Mouse (Mus musculus): ENCODE data around the gene Fkbp11. TPM values are rescaled to one million over a fixed set of nuclear protein-coding genes. Genes with fewer than 3 reads are reported as not detected.

The Fkbp11 gene
- polyA plus RNA-seq, 2 experiments: 58.9 to 82.7 TPM

DNA sequence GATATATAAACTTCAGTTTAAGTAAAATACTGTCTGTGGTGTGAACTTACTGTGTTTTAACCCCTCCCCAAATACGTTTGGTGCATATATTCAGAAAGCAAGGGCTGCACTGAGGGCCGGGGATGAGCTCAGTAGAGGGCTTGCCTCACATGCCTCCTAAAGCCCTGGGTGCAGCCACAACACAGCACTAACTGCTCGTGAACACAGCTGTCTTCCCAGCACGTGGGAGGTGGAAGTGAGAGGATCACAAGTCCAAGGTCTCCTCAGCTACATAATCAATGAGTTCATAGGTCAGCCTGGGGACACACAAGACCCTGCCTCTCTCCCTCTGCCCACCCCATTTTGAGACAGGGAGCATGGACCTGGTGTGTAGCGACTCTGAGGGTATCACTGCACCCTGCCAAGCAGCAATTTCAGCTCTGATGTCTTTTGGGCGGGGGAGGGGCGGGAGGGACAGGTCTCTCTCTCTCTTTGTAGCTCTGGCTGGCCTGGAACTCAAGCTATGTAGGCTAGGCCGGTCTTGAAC lies 4.1 kb upstream of the Fkbp11 start:
- no peak for DNase-seq (ENCODE audit: low spot score)
- Histone ChIP-seq H3K4me2 (replicated peaks; ENCODE audit: low read depth, low read length, severe bottlenecking) (no peak overlapping the region), H3K4me3 (replicated peaks; ENCODE audit: low read length) (no peak overlapping the region), H3K27ac (replicated peaks; ENCODE audit: low read depth, low read length) (no peak overlapping the region), H3K36me3 (ENCODE audit: control insufficient read depth, insufficient read depth, low read length) (peaks cover 24% of the 10 kb centered on the region), H3K9ac (ENCODE audit: low read depth, low read length, severe bottlenecking) (no peak overlapping the region), H3K27me3 (ENCODE audit: control insufficient read depth, insufficient read depth, low read length) (no peaks in the 10 kb centered on the region), H3K4me1 (ENCODE audit: control insufficient read depth, insufficient read depth, low read length) (peaks cover 5% of the 10 kb centered on the region), H3K9me3 (ENCODE audit: control insufficient read depth, low read length) (no peaks in the 10 kb centered on the region)
- TF ChIP-seq POLR2A (IDR thresholded peaks at IDR 0.05; ENCODE audit: borderline replicate concordance, extremely low read depth, insufficient read depth, insufficient read length): no peak
- WGBS: 66% methylated on average over 8 of the region's 8 CpGs
- ATAC-seq (ENCODE audit: low FRiP score, low read depth): no peak

DNA sequence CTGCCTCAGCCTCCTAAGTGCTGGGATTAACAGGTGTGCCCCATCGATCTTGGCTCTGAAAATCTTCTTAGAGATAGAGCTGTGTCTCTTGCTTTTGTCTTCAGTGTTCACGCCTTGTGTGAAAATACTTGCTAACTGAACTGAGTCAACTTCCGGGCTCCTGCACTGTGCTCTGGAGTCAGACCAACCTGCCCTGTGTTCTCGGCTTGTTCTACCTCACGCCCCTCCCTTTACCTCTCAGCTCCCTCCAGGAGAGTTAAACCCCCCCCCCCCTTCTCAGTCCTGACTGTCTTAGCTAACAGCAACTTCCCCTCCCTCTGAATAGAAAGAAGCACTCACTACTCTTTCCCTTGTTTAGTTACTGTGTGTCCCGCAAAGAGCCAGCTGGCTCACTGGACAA lies 2.8 kb upstream of the Fkbp11 start:
- ATAC-seq (ENCODE audit: low FRiP score, low read depth): no peak
- Histone ChIP-seq H3K27me3 (ENCODE audit: control insufficient read depth, insufficient read depth, low read length) (no peaks in the 10 kb centered on the region), H3K9ac (ENCODE audit: low read depth, low read length, severe bottlenecking) (no peak overlapping the region), H3K4me3 (replicated peaks; ENCODE audit: low read length) (no peak overlapping the region), H3K4me2 (replicated peaks; ENCODE audit: low read depth, low read length, severe bottlenecking) (no peak overlapping the region), H3K9me3 (ENCODE audit: control insufficient read depth, low read length) (no peaks in the 10 kb centered on the region), H3K27ac (replicated peaks; ENCODE audit: low read depth, low read length) (no peak overlapping the region), H3K36me3 (ENCODE audit: control insufficient read depth, insufficient read depth, low read length) (peaks cover 12% of the 10 kb centered on the region; the same call in 1 of the 2 replicates), H3K4me1 (ENCODE audit: control insufficient read depth, insufficient read depth, low read length) (peaks cover 13% of the 10 kb centered on the region)
- 80% methylated on average over 6 of the region's 6 CpGs for WGBS
- no peak for TF ChIP-seq POLR2A (IDR thresholded peaks at IDR 0.05; ENCODE audit: borderline replicate concordance, extremely low read depth, insufficient read depth, insufficient read length)
- no peak for DNase-seq (ENCODE audit: low spot score)

DNA sequence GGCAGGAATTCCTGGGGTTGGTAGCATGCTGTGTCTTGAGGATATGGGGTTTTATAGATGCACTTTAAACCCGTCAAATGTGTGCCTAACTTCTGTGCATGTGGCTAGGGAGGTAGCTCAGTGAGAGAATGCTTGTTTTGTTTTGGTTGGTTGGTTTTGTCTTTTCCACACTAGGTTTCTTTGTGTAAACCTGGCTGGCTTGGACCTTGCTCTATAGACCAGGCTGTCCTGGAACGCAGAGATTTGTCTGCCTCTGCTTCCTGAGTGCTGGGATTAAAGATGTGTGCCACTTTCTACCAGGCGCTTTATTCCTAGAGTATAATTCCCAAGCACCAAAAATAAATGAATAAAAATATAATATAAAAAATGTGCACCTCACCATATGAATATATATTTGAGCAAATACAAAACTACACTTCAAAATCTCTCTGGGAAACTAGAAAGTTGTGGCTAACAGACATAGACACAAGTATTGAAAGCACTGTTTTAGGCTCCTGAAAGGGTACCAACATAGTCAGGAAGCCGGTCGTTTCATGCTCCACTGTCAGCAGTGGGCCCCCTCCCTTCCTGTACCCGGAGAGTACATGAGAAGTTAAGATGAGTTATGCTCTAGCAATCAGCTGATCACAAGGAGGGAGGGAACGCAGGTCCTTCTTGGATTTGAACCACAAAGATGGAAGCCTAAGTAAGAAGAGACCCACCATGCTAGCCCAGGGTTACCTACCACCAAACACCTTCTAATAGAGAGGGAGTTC lies 2.0 kb upstream of the Fkbp11 start:
- no peak overlapping the region for H3K4me3 ChIP-seq (replicated peaks; ENCODE audit: low read length)
- WGBS: 64% methylated on average over 7 of the region's 7 CpGs
- peaks cover 6% of the 10 kb centered on the region; the same call in 1 of the 2 replicates for H3K36me3 ChIP-seq (ENCODE audit: control insufficient read depth, insufficient read depth, low read length)
- DNase-seq (ENCODE audit: low spot score) (no peak), ATAC-seq (ENCODE audit: low FRiP score, low read depth) (no peak)
- no peaks in the 10 kb centered on the region for H3K27me3 ChIP-seq (ENCODE audit: control insufficient read depth, insufficient read depth, low read length)
- no peak for TF ChIP-seq POLR2A (IDR thresholded peaks at IDR 0.05; ENCODE audit: borderline replicate concordance, extremely low read depth, insufficient read depth, insufficient read length)
- H3K4me1 ChIP-seq (ENCODE audit: control insufficient read depth, insufficient read depth, low read length): peaks cover 13% of the 10 kb centered on the region
- H3K4me2 ChIP-seq (replicated peaks; ENCODE audit: low read depth, low read length, severe bottlenecking): no peak overlapping the region
- H3K9me3 ChIP-seq (ENCODE audit: control insufficient read depth, low read length): no peaks in the 10 kb centered on the region
- no peak overlapping the region for H3K27ac ChIP-seq (replicated peaks; ENCODE audit: low read depth, low read length)
- H3K9ac ChIP-seq (ENCODE audit: low read depth, low read length, severe bottlenecking): no peak overlapping the region

DNA sequence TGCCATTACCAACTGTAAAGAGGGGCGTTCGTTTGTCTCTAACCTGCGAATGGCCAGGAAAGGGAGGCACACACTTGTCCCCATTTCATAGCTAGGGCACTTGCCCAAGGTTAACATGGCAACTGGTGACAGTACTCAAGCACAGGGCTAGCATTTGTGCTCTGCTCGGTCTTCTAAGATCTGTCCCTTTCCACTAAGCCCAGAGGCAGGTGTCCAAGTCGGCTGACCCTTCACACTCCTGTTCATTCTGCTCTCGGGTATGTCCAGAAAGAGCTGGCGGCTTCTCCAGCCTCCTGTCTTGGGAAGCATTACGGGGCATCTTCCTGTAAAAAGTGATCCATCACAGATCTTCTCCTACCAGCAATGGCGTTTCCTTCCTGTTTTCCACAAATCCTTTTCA lies 368 bp upstream of the Fkbp11 start:
- no peaks in the 10 kb centered on the region for H3K9me3 ChIP-seq (ENCODE audit: control insufficient read depth, low read length)
- H3K27ac ChIP-seq (replicated peaks; ENCODE audit: low read depth, low read length): no peak overlapping the region
- DNase-seq (ENCODE audit: low spot score) (no peak), ATAC-seq (ENCODE audit: low FRiP score, low read depth) (no peak)
- H3K9ac ChIP-seq (ENCODE audit: low read depth, low read length, severe bottlenecking): no peak overlapping the region
- H3K36me3 ChIP-seq (ENCODE audit: control insufficient read depth, insufficient read depth, low read length): no peaks in the 10 kb centered on the region
- WGBS: 38% methylated on average over 9 of the region's 9 CpGs
- H3K4me1 ChIP-seq (ENCODE audit: control insufficient read depth, insufficient read depth, low read length): peaks cover 15% of the 10 kb centered on the region
- peak overlapping the region; percentile 57; the same call in 1 of the 2 replicates for H3K4me3 ChIP-seq (replicated peaks; ENCODE audit: low read length)
- H3K27me3 ChIP-seq (ENCODE audit: control insufficient read depth, insufficient read depth, low read length): no peaks in the 10 kb centered on the region
- no peak for TF ChIP-seq POLR2A (IDR thresholded peaks at IDR 0.05; ENCODE audit: borderline replicate concordance, extremely low read depth, insufficient read depth, insufficient read length)
- H3K4me2 ChIP-seq (replicated peaks; ENCODE audit: low read depth, low read length, severe bottlenecking): peak overlapping the region; percentile 93

DNA sequence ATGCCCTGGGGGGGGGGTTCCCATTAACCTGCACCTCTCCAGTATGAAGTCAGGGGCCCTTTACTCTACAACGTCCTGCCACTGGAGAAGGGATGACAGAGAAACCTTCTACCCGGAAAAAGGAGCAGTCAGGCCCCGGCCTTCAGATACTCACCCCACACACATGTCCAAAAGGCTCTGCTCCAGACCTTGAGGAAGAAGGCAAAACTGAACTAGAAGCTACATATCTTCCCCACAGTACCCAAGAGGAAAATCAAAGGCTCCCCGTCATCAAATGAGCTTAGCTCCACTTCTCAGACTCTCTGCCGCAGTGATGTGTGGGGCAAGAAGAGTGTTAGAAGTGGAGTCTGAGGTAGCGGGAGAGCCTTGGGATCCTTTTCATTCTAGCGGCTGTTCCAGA lies 1.3 kb downstream of the Fkbp11 start:
- TF ChIP-seq POLR2A (IDR thresholded peaks at IDR 0.05; ENCODE audit: borderline replicate concordance, extremely low read depth, insufficient read depth, insufficient read length): no peak
- WGBS: 29% methylated on average over 7 of the region's 7 CpGs
- H3K4me2 ChIP-seq (replicated peaks; ENCODE audit: low read depth, low read length, severe bottlenecking): peak overlapping the region; percentile 93
- H3K36me3 ChIP-seq (ENCODE audit: control insufficient read depth, insufficient read depth, low read length): no peaks in the 10 kb centered on the region
- H3K27me3 ChIP-seq (ENCODE audit: control insufficient read depth, insufficient read depth, low read length): no peaks in the 10 kb centered on the region
- peak overlapping the region; percentile 57 for H3K4me3 ChIP-seq (replicated peaks; ENCODE audit: low read length)
- ATAC-seq (ENCODE audit: low FRiP score, low read depth) (no peak), DNase-seq (ENCODE audit: low spot score) (no peak)
- peaks cover 17% of the 10 kb centered on the region for H3K4me1 ChIP-seq (ENCODE audit: control insufficient read depth, insufficient read depth, low read length)
- H3K9me3 ChIP-seq (ENCODE audit: control insufficient read depth, low read length): no peaks in the 10 kb centered on the region
- peak overlapping the region; percentile 57 for H3K9ac ChIP-seq (ENCODE audit: low read depth, low read length, severe bottlenecking)
- no peak overlapping the region for H3K27ac ChIP-seq (replicated peaks; ENCODE audit: low read depth, low read length)

All from limb, embryonic 14.5 days (tissue).